Mouse (Mus musculus) retina, postnatal 7 days (tissue): ENCODE measurements at regions not wholly inside any gene's neighbourhood (a gene's known extent, or its start where the extent isn't known, plus 50 kb on each side); places are given as distances from the start of the nearest gene placed in this dataset.
A peak's percentile ranks its signal among the peaks of the same experiment; 100 is the strongest.

Source experiments
- DNase-seq: peaks from one replicate; pipeline ENCODE4 v3.0.0-alpha.2; 2012; ENCODE audit warnings: low read depth, low spot score

DNA sequence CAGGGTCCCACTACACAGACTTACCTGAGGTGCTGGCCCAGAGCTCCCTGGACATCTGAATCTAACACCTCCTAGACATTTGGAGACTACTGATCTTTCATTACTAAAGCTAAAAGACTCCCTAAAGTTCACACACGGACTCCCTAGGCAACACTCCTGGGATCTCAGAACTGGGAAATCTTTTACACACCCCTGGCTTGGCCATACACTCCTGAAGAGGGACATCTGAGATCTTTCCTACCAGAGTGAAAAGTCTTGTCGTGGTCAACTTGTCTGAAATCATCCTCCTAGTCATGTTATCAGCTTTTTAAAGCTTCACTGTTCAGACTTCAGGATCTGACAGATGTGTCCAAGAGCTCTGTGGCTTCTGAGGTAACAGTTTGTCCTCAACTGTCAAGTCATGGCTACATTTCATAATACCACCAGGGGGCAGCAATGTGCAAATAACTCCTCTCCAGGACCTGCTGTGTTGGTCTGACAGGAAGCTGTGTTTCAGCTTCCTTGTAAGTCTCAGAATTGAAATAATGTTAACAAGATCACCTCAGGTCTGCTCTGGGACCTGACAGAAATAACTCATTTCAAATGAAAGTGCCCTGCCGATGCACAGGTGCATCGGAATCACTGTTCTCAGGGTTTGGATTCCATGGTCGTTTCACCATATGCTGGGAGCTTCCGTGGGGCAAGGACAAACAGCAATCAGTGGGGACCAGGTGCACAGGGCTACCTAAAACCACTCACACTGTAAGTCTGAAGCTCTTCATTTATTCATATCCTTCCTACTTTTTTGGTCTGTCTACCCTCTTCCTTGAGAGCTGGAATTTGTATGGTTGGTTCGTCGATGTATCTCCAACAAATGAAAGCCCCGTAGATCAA is 92.3 kb upstream of the C1qtnf7 start:
- peak; percentile 62 for DNase-seq

- no peak for DNase-seq
These were observed 90.6 kb upstream of the C1qtnf7 start for GRCm38 (mm10) chr5:43424551-43425257.

DNA sequence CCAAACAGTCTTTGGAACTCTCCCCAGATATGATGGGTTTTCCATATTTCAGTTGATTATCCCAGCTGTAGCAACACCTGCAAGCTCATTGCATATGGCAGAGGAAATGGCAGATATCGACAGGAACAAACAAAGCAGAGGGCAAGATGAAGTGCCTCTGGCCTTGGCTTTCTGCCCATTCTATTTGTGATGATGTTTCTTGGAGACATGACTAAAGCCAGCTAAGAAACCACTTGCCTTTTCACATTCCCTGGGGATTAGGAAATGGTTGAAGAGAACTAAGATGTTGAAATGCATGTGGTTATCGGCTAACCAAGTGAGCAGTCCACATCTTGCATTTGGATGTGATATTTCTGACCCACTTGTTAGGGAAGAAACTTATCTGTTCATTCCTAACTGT is 82.0 kb upstream of the C1qtnf7 start:
- DNase-seq = no peak

DNA sequence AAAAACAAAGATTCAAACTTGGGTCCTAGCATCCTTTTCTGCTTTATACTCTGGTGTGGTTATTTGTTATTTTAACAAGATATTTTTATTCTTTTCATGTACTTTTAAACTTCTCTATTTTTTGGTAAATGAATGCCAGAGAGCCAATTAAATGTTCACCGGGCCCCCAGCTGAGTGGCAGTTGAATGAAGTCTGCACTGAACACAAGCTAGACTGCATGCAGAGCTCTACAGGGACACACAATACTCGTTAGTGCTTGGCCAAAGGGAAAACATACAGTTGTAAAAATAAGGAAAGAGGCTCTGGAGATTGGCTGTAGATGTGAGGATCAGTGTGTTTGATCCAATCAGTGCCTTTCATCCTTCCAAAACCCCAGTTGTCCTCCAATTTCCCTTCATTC is 76.1 kb upstream of the C1qtnf7 start:
- DNase-seq = no peak

GRCm38 (mm10) chr5:43441306-43441705 is 74.0 kb upstream of the C1qtnf7 start:
- no peak for DNase-seq

- DNase-seq = no peak
These were observed 70.6 kb upstream of the C1qtnf7 start for GRCm38 (mm10) chr5:43444582-43445214.

DNA sequence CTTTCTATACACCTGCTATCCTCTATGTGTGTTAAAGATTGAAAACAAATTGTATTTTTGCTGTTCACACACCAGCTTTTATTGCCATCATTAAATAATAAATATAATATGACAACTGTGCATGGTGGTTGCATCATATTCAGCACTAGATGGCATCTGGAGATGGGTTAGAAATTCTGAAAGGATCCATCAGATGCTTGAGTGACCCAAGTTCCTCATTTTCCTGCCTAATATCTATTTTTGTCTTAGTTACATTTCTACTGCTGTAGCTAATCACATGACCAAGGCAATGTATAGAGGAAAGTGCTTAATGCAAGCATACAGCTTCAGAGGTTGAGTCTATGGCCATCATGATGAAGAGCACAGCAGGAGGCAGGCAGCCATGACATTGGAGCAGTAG is 69.7 kb upstream of the C1qtnf7 start:
- no peak for DNase-seq

- no peak for DNase-seq
These were observed 69.0 kb upstream of the C1qtnf7 start for GRCm38 (mm10) chr5:43446295-43446694.

GRCm38 (mm10) chr5:43456018-43456417 is 59.3 kb upstream of the C1qtnf7 start:
- no peak for DNase-seq

- no peak for DNase-seq
These were observed 57.6 kb upstream of the C1qtnf7 start for GRCm38 (mm10) chr5:43457725-43458124.

DNA sequence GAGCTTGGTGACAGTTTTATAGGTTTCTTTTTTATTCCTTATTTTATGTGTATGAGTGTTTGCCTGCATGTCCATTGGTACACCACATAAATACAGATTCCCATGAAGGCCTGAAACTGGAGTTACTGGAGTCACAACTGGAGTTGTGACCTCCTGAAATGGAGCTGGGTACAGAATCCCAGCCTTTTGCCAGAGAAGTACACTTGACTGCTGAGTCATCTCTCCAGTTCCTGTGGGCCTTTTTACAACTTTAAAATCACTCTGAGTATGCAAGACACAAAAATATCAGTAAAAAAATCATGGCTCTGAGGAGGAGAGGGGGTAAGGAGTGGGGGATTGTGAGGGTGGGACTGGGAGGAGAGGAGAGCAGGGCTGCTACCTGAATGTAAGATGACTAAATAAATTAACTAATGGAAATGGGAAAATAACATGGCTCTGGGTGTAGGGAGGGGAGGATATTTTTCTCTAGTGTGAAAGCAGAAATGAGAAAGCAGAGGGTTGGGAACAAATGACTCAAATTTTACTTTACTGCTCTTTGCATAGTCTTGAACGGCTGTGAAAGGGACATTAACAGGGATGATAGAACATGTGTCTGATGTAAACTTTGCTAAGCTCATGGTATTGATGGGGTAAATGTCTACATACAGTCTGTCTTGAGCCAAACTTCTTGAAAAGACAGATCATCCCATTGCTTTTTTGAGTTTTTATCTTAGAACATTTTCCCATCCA is 53.2 kb upstream of the C1qtnf7 start:
- DNase-seq = no peak
